Mouse (Mus musculus): ENCODE data around the gene Stard3nl. TPM values are rescaled to one million over a fixed set of nuclear protein-coding genes. Genes with fewer than 3 reads are reported as not detected.

Gene Stard3nl
- polyA plus RNA-seq (2014; fragmentation: Nextera tagmentation; extraction: Ambion mirVana) = 205 and 228 TPM in 2 replicates

- H3K27me3 ChIP-seq (ENCODE audit: control insufficient read depth, insufficient read depth, low read length) = no peaks in the 10 kb centered on the region
- no peaks in the 10 kb centered on the region for H3K9me3 ChIP-seq (ENCODE audit: control insufficient read depth, low read length)
- H3K27ac ChIP-seq (replicated peaks; ENCODE audit: low read depth, low read length) = peak within 1 kb of the TSS; percentile 92
- peak within 1 kb of the TSS; percentile 62 for H3K4me2 ChIP-seq (ENCODE audit: low read length)
- peak; percentile 98 for DNase-seq
- peaks cover 16% of the 10 kb centered on the region for H3K4me1 ChIP-seq (ENCODE audit: control insufficient read depth, insufficient read depth, low read length)
- ATAC-seq (ENCODE audit: low FRiP score, low TSS enrichment) = peak; percentile 100
- no peaks in the 10 kb centered on the region for H3K36me3 ChIP-seq (ENCODE audit: control insufficient read depth, insufficient read depth, low read length)
- H3K9ac ChIP-seq (replicated peaks; ENCODE audit: low read length) = peak within 1 kb of the TSS; percentile 94
- WGBS = 1% methylated on average over 37 of the region's 37 CpGs
- H3K4me3 ChIP-seq (replicated peaks; ENCODE audit: low read depth, low read length) = peak within 1 kb of the TSS; percentile 67
These were observed at the start of gene Stard3nl for GRCm38 (mm10) chr13:19395688-19396354. Stard3nl (minus strand) TSS chr13:19395795.

- no peaks in the 10 kb centered on the region for H3K36me3 ChIP-seq (ENCODE audit: control insufficient read depth, insufficient read depth, low read length)
- H3K4me1 ChIP-seq (ENCODE audit: control insufficient read depth, insufficient read depth, low read length) = no peaks in the 10 kb centered on the region
- no peaks in the 10 kb centered on the region for H3K9me3 ChIP-seq (ENCODE audit: control insufficient read depth, low read length)
- WGBS = 77% methylated on average over 10 of the region's 10 CpGs
- no peak overlapping the region for H3K4me3 ChIP-seq (replicated peaks; ENCODE audit: low read depth, low read length)
- DNase-seq = peak; percentile 62
- no peaks in the 10 kb centered on the region for H3K27me3 ChIP-seq (ENCODE audit: control insufficient read depth, insufficient read depth, low read length)
- no peak overlapping the region for H3K27ac ChIP-seq (replicated peaks; ENCODE audit: low read depth, low read length)
- no peak overlapping the region for H3K4me2 ChIP-seq (ENCODE audit: low read length)
- ATAC-seq (ENCODE audit: low FRiP score, low TSS enrichment) = no peak; the same call in 1 of the 2 replicates
- H3K9ac ChIP-seq (replicated peaks; ENCODE audit: low read length) = no peak overlapping the region
These were observed 42.4 kb upstream of the Stard3nl start for GRCm38 (mm10) chr13:19438040-19438439.

GRCm38 (mm10) chr13:19429812-19430370 lies 34.3 kb upstream of the Stard3nl start:
- Histone ChIP-seq H3K27me3 (ENCODE audit: control insufficient read depth, insufficient read depth, low read length) (no peaks in the 10 kb centered on the region), H3K4me2 (ENCODE audit: low read length) (no peak overlapping the region), H3K27ac (replicated peaks; ENCODE audit: low read depth, low read length) (no peak overlapping the region), H3K4me3 (replicated peaks; ENCODE audit: low read depth, low read length) (no peak overlapping the region), H3K9me3 (ENCODE audit: control insufficient read depth, low read length) (no peaks in the 10 kb centered on the region), H3K36me3 (ENCODE audit: control insufficient read depth, insufficient read depth, low read length) (no peaks in the 10 kb centered on the region), H3K4me1 (ENCODE audit: control insufficient read depth, insufficient read depth, low read length) (no peaks in the 10 kb centered on the region), H3K9ac (replicated peaks; ENCODE audit: low read length) (no peak overlapping the region)
- no peak for ATAC-seq (ENCODE audit: low FRiP score, low TSS enrichment)
- WGBS = 90% methylated on average over 4 of the region's 4 CpGs
- no peak for DNase-seq

GRCm38 (mm10) chr13:19428076-19428475 lies 32.5 kb upstream of the Stard3nl start:
- no peak for ATAC-seq (ENCODE audit: low FRiP score, low TSS enrichment)
- Histone ChIP-seq H3K9ac (replicated peaks; ENCODE audit: low read length) (no peak overlapping the region), H3K27ac (replicated peaks; ENCODE audit: low read depth, low read length) (no peak overlapping the region), H3K36me3 (ENCODE audit: control insufficient read depth, insufficient read depth, low read length) (no peaks in the 10 kb centered on the region), H3K4me2 (ENCODE audit: low read length) (no peak overlapping the region), H3K4me3 (replicated peaks; ENCODE audit: low read depth, low read length) (no peak overlapping the region), H3K27me3 (ENCODE audit: control insufficient read depth, insufficient read depth, low read length) (no peaks in the 10 kb centered on the region), H3K9me3 (ENCODE audit: control insufficient read depth, low read length) (no peaks in the 10 kb centered on the region), H3K4me1 (ENCODE audit: control insufficient read depth, insufficient read depth, low read length) (no peaks in the 10 kb centered on the region)
- no peak for DNase-seq
- WGBS = 89% methylated on average over 5 of the region's 5 CpGs

GRCm38 (mm10) chr13:19424563-19424962 lies 29.0 kb upstream of the Stard3nl start:
- Histone ChIP-seq H3K27ac (replicated peaks; ENCODE audit: low read depth, low read length) (no peak overlapping the region), H3K36me3 (ENCODE audit: control insufficient read depth, insufficient read depth, low read length) (no peaks in the 10 kb centered on the region), H3K4me3 (replicated peaks; ENCODE audit: low read depth, low read length) (no peak overlapping the region), H3K27me3 (ENCODE audit: control insufficient read depth, insufficient read depth, low read length) (no peaks in the 10 kb centered on the region), H3K9me3 (ENCODE audit: control insufficient read depth, low read length) (no peaks in the 10 kb centered on the region), H3K4me2 (ENCODE audit: low read length) (no peak overlapping the region), H3K4me1 (ENCODE audit: control insufficient read depth, insufficient read depth, low read length) (no peaks in the 10 kb centered on the region), H3K9ac (replicated peaks; ENCODE audit: low read length) (no peak overlapping the region)
- 80% methylated on average over 4 of the region's 4 CpGs for WGBS
- ATAC-seq (ENCODE audit: low FRiP score, low TSS enrichment) (no peak), DNase-seq (no peak)

- 83% methylated on average over 1 of the region's 1 CpGs for WGBS
- DNase-seq = no peak
- no peak for ATAC-seq (ENCODE audit: low FRiP score, low TSS enrichment)
These were observed 26.9 kb upstream of the Stard3nl start for GRCm38 (mm10) chr13:19422521-19422920.

GRCm38 (mm10) chr13:19417885-19418521 lies 22.4 kb upstream of the Stard3nl start:
- ATAC-seq (ENCODE audit: low FRiP score, low TSS enrichment) = no peak
- H3K9ac ChIP-seq (replicated peaks; ENCODE audit: low read length) = no peak overlapping the region
- H3K36me3 ChIP-seq (ENCODE audit: control insufficient read depth, insufficient read depth, low read length) = no peaks in the 10 kb centered on the region
- DNase-seq = no peak
- H3K27me3 ChIP-seq (ENCODE audit: control insufficient read depth, insufficient read depth, low read length) = no peaks in the 10 kb centered on the region
- no peak overlapping the region for H3K27ac ChIP-seq (replicated peaks; ENCODE audit: low read depth, low read length)
- WGBS = 91% methylated on average over 4 of the region's 4 CpGs
- no peaks in the 10 kb centered on the region for H3K4me1 ChIP-seq (ENCODE audit: control insufficient read depth, insufficient read depth, low read length)
- no peak overlapping the region for H3K4me2 ChIP-seq (ENCODE audit: low read length)
- no peak overlapping the region for H3K4me3 ChIP-seq (replicated peaks; ENCODE audit: low read depth, low read length)
- H3K9me3 ChIP-seq (ENCODE audit: control insufficient read depth, low read length) = no peaks in the 10 kb centered on the region

More at GRCm38 (mm10) chr13:19422521-19422920, 26.9 kb upstream of the Stard3nl start:
- H3K4me1 ChIP-seq (ENCODE audit: control insufficient read depth, insufficient read depth, low read length) = no peaks in the 10 kb centered on the region
- no peak overlapping the region for H3K9ac ChIP-seq (replicated peaks; ENCODE audit: low read length)
- H3K36me3 ChIP-seq (ENCODE audit: control insufficient read depth, insufficient read depth, low read length) = no peaks in the 10 kb centered on the region
- no peak overlapping the region for H3K4me2 ChIP-seq (ENCODE audit: low read length)
- H3K27me3 ChIP-seq (ENCODE audit: control insufficient read depth, insufficient read depth, low read length) = no peaks in the 10 kb centered on the region
- no peak overlapping the region for H3K27ac ChIP-seq (replicated peaks; ENCODE audit: low read depth, low read length)
- no peaks in the 10 kb centered on the region for H3K9me3 ChIP-seq (ENCODE audit: control insufficient read depth, low read length)
- H3K4me3 ChIP-seq (replicated peaks; ENCODE audit: low read depth, low read length) = no peak overlapping the region

- DNase-seq (no peak), ATAC-seq (ENCODE audit: low FRiP score, low TSS enrichment) (no peak)
- Histone ChIP-seq H3K9ac (replicated peaks; ENCODE audit: low read length) (no peak overlapping the region), H3K4me3 (replicated peaks; ENCODE audit: low read depth, low read length) (no peak overlapping the region), H3K27ac (replicated peaks; ENCODE audit: low read depth, low read length) (no peak overlapping the region), H3K27me3 (ENCODE audit: control insufficient read depth, insufficient read depth, low read length) (no peaks in the 10 kb centered on the region), H3K4me2 (ENCODE audit: low read length) (no peak overlapping the region), H3K9me3 (ENCODE audit: control insufficient read depth, low read length) (no peaks in the 10 kb centered on the region), H3K4me1 (ENCODE audit: control insufficient read depth, insufficient read depth, low read length) (no peaks in the 10 kb centered on the region), H3K36me3 (ENCODE audit: control insufficient read depth, insufficient read depth, low read length) (no peaks in the 10 kb centered on the region)
- 79% methylated on average over 8 of the region's 8 CpGs for whole genome bisulfite sequencing
These were observed 20.4 kb upstream of the Stard3nl start for GRCm38 (mm10) chr13:19415894-19416531.

All from midbrain, embryonic 14.5 days (tissue).